Mouse (Mus musculus) adrenal gland, adult 8-10 months (tissue): ENCODE data around the gene Tanc2. TPM values are rescaled to one million over a fixed set of nuclear protein-coding genes. Genes with fewer than 3 reads are reported as not detected.

ENCODE experiments used
- DNase-seq: peaks from one replicate; pipeline ENCODE4 v3.0.0; 2022
- total RNA-seq, 4 experiments: library from RNA; stranded (reverse); gene quantifications; 2 replicates each; pipeline ENCODE4 v1.2.4; 2022

The Tanc2 gene
- total RNA-seq, 4 experiments from 2014 or later: 14.7 to 22.8 (median 18.6) TPM

DNA sequence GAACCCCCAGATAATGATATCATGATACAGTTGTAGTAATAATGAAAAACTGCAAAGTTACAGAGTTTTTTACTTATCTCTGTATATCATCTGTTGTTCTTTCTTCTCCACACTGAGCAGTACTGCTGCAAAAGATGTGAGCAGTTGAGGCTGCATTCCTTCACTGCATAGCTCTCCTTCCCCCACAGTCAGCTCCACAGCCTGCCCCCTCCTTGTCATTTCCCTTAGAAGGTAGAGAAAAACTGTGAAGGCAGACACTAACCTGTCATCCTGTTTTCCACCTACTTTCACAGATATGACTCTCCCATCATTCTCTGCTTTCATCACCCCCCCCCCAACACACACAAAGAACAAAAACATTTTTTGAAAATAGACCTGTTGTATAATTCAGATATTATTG is 248.2 kb downstream of the Tanc2 start:
- DNase-seq: no peak

DNA sequence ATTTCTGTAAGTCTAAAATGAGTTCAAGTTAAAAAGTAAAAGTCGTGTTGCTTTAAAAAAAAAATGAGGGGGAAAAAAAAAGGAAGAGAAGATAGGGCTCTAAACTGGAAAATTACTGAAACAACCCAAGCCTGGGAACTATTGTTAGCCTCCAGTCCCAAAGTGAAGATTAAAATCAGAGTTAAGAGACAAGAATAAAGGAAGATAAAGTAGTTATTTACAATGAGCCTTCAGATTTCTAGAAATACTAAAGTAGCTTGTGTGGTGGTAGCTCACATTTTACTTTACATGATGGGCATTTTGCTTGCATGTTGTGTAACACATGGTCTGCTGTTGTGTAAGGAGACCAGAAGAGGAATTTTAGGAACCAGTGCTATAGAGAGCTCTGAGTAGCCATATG is 256.1 kb downstream of the Tanc2 start:
- DNase-seq: no peak

DNA sequence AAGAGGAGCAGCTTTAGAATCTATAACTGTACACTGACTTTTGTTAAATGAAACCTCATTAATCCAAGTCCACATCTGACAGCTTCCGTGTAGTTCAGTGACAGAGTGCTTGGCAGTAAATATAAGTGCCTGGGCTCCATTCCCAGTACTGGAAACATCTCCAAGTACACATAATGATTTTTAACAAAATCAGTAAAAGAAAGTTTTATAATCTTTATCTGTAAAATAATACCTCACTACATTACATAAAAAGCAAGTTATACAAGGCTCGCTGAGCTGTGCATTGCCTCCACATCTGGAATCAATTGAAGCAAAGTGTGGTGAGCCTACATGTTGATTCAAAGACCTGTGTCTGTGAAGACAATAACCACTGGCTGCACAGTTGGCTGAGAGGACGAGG is 265.7 kb downstream of the Tanc2 start:
- no peak for DNase-seq

DNA sequence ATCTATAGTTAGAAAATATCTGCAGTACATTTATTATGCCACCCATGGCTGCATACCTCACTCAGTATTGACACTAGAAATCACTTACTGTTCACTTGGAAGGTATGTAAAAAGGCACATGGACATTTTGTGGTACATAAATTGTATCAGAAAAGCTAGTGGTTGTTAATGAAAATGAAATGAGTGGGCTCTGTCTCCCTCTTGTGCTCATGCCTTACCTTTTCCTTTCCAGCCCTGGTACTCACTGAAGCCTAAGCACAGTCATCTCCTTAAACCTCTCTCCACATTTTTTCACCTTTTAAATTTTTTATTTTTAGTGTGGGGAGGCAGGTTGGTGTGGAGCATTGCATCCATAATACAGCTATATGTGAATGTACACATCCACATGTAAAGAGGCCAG is 268.3 kb downstream of the Tanc2 start:
- DNase-seq: no peak

DNA sequence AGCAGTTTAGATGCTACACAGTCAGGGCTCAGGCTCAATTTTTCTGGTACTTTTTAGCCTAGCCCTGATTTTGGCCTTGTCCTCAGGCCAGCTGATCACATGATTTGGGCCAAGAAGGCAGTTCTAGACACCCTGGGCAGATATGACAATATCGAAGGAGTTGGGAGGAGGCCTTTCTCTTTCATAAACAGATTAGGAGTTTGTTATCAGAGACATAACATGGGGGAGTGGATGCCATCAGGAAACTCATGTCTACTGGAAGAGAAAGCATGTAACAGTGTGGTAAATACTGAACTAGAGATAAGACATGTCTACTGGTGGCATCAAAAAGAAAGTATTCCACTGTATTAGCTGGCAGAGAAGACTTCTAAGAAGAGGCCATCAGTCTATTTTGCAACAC is 295.8 kb downstream of the Tanc2 start:
- no peak for DNase-seq

DNA sequence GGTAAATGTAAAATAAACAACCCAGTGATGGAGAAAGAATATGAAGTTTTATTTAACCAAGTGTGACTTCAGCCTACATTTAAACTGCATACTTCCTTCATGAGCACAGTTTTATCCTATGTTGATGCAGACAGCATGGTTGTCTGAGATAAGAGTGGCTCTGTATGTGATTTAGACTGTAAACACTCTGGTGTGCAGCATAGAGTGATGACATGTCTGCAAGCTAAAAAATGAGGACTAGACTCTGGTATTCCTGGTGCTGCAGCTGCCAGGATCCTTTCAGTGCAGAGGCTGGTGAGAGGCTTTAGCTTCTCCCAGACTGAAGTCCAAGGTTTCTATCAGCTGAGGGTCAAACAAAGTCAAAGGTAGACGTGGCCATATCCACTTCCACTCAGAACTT is 297.5 kb downstream of the Tanc2 start:
- no peak for DNase-seq

DNA sequence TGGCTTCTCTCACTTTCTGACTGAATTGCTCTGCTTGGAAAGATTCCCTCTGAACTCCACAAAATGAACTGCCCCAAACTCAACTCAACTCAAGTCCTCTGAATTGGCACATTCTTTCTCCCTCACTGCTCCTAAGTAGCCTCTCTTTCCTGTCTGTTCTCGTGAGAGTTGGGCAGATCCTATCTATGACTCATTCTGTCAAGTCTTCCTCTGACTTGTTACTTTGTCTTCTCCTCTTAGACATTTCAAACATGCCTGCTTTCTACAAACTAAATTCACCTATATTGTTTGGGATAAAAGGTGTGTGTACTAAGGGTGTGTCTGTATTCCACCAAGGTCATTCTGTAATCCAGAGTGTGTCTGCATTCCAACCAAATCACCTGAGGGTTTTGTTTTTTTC is 309.4 kb downstream of the Tanc2 start:
- DNase-seq: no peak

DNA sequence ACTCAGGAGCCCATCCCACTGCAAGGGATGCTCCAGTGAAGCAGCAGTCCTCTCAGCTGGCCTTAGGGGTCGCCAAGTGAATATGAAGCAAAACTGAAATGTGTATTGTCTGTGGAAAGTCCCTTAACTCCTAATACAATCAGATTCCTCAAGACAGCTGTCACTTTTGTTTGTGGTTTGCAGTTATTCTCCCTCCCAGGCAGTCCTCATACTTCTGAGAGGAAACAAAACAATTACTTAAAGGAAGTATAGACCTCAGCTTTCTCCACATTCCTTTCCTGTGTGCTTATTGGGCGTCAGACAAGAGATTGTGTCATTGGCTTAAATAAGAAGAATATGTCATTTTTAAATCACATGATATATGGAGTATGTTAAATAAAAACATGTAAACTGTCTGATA is 311.7 kb downstream of the Tanc2 start:
- no peak for DNase-seq

DNA sequence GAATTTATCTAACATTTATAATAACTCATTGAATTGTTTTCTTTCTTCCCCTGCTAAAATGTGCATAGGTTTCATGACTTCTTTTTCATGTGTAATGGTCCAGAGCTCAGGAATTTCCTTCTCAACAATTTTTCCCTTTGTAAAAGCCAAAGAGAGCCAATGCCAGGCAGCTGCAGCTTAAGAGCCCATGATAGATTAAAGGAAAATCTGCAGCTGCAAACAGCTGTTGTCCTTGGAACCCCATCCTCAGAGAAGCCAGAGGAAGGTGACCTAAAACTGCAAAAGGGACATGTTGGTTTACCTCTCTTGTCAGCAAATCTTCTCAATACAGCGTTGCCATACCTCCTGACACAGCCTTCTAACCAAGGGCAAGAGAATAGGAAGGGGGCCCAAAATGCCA is 313.2 kb downstream of the Tanc2 start:
- no peak for DNase-seq

DNA sequence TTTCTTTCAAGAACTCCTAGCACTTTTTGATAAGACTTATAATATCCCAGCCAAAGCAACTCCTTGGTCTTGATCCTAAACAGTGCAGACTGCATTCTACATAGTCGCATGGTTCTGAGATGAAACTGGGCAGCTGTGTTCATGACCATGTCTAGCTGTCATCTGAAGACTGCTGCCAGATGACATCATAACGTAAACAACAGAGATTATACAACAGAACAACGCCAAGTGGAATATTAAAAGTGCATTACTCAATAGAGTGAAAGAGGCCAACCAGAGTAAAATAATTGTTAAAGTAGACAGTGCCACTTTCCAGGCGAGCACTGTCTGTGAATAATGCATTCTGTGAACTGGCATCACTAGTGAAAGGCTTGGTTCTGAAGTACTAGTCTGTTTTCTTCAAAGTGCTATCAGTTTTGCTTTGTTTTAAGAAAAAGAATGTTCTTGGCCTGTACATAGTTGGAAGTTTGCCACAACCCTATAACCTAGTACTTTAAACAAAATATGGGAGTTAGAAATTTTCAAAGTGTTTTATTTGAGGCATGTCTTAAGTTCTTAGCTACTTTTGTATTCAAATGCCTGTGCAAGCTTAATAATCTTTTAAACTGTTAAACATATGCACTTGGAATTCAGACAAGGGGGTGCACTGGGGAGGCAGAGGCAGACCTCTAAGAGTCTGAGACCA is 315.9 kb downstream of the Tanc2 start:
- no peak for DNase-seq

DNA sequence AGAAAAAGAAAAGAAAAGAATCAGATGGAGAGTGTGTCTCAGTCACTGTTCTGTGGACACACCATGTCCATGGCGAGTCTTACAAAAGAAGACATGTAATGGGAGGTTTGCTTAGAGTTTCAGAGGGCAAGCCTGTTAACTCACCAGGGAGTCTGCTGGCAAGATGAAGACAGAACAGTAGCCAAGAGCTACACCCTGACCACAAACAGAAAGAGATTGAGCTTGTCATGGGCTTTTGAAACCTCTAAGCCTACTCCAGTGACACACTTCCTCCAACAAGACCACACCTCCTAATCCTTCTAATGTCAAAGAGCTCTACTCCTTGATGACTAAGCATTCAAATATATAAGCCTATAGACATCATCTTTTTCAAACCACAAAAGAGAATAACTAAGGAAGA is 317.6 kb downstream of the Tanc2 start:
- DNase-seq: no peak

DNA sequence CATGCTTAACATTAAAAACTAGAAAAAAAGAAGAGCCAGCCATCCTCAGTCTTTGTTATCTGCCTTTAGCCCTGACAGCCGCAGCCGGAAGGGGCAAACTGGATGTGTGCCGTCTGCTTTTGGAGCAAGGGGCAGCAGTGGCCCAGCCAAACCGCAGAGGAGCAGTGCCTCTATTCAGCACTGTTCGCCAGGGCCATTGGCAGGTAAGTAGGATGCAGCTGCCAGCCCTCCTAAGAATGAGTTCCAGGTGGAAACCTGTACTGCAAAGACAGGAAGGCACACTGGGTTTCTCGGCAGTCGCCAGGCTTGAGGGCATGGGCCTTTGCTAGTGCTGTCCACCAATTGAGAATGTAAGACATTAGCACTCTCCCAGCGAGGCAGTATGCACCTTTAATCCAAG is 319.1 kb downstream of the Tanc2 start:
- no peak for DNase-seq

DNA sequence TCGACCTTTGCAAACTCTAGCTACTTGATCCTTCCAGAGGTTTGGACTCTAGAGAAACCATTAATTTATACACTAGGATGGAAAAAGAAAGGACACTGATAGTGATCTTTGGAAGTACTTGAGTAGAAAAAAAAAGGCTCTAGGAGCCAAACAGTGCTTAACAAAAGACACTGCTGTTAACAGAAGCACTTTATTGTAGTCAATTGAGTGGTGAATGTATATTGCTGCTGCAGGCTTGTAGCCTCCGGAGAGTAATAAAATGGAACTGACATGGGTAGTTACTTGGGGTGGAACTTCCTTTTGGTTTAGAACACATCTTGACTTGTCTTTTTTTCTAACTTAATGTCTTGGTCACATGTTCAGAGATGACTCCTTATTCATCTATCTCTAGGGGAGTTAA is 319.8 kb downstream of the Tanc2 start:
- no peak for DNase-seq

DNA sequence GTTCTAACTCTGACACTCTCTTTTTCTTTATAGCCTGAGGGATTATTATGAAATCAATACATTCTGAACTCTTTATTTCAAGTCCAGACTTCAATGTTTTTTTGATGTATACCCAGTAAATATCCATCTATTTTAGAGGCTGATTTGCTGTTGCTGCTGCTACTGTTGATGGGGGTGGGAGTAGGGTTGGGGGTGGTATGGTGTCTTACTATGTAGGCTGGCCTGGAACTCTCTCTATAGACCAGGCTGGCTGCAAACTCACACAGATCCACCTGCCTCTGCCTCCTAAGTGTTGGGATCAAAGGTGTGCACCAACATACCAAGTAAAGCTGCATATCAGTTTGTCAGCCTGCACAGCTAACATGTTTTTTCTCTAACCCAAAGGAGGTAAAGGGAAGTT is 321.4 kb downstream of the Tanc2 start:
- no peak for DNase-seq

DNA sequence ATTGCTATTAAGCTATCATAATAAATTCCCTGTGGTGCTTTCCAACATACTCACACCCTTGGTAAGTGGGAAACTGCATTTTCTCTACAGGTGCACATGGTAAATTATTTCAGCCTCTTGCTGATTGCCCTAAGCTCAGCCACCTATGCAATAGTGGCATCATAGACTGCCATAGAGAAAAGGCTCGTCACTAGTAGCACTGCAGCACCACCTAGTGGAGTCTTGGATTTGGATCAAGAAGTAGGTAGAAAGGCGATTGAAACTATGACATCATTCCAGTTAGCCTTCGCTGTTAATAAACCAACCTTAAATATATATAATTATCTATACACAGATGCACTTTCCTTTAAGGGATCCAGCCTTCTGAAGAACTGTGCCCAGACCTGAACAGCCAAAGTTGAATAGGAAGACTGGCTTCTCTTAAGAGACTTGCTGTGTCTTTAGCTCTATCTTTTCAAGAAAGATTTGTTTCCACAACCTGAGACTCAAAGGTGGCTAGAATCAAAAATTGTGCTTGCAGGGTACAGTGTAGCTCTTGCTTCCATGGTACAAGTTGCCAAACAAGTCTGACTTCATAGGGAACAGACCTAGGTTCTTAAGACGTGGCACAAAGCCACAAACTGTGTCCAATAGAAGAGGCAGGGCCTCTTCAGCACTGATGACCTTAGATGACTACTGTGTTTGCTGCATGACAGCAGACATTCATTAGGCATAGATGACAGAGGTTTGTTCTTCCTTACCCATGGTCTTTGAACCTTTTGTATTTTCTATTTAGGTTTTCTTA is 322.0 kb downstream of the Tanc2 start:
- DNase-seq: peak; percentile 44

DNA sequence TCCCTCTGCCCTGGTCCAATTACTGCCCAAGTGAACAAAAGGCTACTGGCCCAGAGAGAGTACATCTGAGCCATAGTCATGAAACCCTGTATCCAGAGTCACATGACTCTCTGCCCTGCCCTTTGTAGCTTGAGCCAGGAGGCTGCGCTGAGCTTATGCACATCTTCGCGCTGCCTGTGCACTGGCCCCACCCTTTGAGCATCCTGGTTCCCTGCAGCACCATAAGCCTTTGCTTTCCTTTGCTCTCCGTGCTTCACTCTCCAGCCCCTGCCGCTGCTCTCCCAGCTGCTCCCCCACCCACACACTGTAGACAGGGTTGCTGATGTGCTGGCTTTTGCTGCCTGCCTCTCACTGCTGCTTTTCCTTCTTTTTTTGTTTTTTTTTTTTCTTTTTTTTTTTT is 323.8 kb downstream of the Tanc2 start:
- DNase-seq: no peak

DNA sequence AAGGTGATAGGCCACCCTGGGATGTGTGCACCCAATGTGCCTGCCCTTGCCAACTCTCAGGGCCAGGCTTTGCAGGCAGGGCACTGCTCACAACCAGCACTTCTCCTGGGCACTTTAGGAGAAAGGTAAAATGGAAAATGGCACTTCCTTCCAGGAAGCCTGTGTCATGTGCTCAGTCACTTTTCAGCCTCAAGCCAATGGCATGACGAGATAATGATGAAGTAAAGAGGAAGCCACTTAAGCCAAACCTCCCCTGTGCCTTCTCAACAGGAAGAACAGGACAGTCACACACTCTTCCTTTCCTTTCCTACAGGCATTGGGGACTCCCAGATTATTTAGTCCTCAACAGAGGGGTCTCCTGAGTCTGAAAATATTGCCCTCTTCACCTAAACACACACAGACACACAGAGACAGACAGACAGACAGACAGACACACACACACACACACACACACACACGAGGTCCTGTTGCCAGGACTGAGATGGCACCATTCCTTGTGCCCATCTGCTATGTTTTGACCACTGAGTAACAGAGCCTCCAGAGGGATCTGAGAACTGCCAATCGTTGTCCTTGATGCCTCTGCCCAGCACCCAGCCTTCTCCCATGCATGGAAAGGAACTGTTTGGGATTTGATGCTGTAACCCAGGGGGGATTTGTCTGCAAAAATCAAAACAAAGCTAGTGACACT is 330.5 kb downstream of the Tanc2 start:
- no peak for DNase-seq

DNA sequence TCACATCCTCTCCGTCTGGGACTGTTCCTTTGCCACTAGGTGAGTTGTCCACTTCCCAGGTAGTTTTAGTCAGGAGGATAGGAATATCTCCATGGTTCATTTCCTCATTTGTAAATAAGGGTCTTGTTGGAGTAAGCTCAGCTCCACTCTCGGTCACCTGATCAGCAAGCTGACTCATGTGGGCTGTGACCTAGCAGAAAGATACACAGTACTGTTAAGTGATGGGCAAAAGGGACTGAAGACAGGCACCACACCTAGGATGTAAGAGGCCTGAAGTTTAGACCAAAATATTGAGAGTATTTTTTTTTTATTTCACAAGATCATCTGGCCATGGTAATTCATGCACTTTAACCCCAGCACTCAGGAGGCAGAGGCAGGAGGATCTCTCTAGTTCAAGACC is 331.1 kb downstream of the Tanc2 start:
- no peak for DNase-seq

DNA sequence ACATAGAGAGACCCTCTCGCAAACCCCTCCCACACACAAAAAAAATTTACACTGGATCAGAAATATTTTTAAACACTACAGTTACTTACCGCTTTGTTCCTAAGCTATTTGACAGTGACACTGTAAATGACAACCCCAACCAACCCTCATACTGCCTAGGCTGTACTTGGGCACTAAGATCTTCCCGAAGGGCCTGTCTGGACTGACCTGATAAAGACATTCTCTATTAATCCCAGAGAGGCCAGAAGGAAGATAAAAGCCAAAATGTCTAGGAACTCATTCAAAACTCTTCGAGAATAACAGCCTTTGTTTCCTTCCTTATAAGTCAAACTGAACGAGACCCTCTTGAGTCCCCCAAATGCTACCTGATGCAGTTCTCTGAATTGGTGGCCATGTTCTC is 331.5 kb downstream of the Tanc2 start:
- DNase-seq: no peak

DNA sequence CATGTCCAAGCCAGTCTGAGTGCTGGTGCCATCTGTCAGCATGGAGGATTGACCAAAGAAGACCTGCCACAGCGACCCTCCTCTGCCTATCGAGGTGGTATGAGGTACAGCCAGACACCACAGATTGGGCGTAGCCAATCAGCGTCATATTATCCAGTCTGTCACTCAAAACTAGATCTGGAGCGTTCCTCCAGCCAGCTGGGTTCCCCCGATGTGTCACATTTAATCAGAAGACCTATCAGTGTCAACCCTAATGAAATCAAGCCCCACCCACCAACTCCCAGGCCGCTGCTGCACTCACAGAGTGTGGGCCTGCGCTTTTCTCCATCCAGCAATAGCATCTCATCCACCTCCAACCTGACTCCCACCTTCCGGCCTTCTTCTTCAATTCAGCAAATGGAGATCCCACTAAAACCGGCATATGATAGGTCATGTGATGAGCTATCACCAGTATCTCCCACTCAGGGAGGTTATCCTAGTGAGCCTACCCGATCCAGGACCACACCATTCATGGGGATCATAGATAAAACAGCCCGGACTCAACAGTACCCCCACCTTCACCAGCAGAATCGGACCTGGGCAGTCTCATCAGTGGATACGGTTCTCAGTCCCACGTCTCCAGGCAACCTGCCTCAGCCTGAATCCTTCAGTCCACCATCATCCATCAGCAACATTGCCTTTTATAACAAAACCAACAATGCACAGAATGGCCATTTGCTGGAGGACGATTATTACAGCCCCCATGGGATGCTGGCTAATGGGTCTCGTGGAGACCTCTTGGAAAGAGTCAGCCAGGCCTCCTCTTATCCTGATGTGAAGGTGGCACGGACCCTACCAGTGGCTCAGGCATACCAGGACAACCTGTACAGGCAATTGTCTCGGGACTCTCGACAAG is 333.2 kb downstream of the Tanc2 start:
- no peak for DNase-seq

DNA sequence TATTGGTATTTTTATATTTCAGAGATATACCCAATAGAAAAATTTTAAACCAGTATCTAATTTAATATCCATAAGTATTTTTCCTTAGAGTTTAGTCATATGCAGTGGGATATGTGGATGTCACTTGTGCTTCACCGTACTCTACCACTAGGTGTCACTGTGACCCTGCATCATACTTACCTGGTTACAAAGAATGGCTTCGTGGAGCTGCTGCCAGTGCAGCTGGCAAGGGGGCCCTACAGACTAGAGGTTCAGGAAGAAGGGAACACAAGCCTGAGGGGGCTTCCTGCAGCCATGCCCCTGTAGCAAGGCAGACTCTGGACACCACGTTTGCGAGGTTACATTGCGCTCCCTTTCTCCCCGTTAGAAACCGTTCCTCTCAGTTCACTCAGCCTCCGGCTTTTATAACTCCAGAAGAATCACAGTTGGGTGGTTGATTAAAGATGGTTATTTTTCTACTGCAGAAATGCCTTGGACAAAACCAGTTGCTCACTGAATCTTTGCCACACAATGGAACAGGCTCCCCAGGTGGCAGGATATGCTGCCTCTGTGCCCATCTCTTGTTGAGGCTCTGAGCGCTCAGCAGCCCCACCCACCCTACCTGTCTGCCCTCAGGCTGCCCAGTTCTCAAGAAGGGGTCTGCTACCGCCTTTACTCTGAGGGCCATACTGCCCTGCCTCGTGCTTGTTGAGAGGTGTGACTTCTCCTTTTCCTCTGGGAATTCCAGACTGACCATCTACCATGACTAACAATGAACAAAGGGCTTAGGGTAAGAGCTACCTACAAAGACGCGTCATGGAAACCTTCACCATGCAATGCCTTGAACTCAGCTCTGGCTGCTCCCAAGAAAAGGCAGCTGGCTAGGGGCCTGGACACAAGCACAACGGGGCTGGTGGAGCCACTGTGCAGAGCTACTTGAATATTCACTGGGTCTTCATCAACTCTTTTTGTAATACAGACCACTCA is 337.6 kb downstream of the Tanc2 start:
- no peak for DNase-seq

DNA sequence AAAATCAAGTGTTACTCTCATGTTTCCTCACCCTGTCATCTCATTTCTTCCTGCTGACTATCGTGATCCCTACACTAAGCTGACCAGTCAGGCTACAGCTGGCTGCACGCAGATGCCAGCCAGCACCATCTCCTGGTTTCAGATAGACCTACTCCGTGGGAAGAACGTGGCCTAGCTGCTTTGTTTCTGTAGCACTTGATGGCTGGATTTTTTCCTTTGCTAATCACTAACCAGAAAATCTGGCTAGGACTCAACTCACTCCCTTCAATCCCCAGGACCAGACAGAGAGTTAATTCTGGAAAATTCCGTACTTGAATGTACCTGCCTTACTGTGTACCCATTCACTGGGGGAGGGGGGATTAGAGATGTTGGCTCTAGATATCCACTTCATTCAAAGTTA is 338.4 kb downstream of the Tanc2 start:
- DNase-seq: no peak
